Mouse (Mus musculus) brain, embryonic 14.5 days (tissue): Measurements from ENCODE around the gene Ednrb. TPM values are rescaled to one million over a fixed set of nuclear protein-coding genes. Genes with fewer than 3 reads are reported as not detected.
"Not testable (repeated sequence)": the region's sequence is repeated elsewhere in the genome, so short reads cannot be mapped to it uniquely, and the experiment has no call there.

Experiments
- DNase-seq: peaks from one replicate; pipeline ENCODE4 v3.0.0-alpha.2; 2011; ENCODE audit warnings: low read depth
- CTCF ChIP-seq: fragments of 200-500 bp; IDR thresholded peaks from 2 replicates; pipeline ENCODE4 v1.5.1; 2012; ENCODE audit warnings: inconsistent platforms, mild to moderate bottlenecking, moderate library complexity, borderline replicate concordance; ENCODE audit not compliant: insufficient read depth, insufficient read length; ENCODE audit errors: extremely low read depth
- POLR2A ChIP-seq: fragments of 200-500 bp; IDR thresholded peaks from 2 replicates; pipeline ENCODE4 v1.6.1; 2012; ENCODE audit warnings: mild to moderate bottlenecking, inconsistent platforms, borderline replicate concordance; ENCODE audit not compliant: poor library complexity, insufficient read depth, insufficient read length, severe bottlenecking; ENCODE audit errors: extremely low read depth
- polyA plus RNA-seq: library from polyadenylated mRNA; depleted of rRNA; stranded (reverse); fragments of >200 nt; gene quantifications from 2 replicates; pipeline ENCODE4 v1.2.3, GENCODE M21; 2012

The Ednrb gene
- polyA plus RNA-seq, 1 experiment, result 50.2 TPM

DNA sequence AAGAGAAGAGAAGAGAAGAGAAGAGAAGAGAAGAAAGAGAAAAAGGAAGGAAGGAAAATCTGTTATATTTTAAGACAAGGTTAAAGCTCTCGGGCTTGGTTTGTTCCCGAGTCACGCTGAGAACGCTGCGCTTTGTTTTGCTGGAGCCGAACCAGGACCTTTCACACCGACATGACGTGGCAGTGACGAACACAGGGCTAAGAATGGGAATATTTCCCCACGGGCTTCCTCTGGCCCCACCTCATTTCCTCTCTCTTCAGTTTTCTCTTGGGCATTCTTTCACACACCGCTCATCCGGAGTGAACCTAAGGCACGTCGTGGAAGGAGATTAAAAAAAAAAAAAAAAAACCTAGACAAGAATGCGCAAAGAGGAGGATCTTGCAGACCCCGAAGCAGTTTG, 28.7 kb downstream of the Ednrb start:
- DNase-seq, result no peak
- TF ChIP-seq POLR2A (no peak), CTCF (no peak)

DNA sequence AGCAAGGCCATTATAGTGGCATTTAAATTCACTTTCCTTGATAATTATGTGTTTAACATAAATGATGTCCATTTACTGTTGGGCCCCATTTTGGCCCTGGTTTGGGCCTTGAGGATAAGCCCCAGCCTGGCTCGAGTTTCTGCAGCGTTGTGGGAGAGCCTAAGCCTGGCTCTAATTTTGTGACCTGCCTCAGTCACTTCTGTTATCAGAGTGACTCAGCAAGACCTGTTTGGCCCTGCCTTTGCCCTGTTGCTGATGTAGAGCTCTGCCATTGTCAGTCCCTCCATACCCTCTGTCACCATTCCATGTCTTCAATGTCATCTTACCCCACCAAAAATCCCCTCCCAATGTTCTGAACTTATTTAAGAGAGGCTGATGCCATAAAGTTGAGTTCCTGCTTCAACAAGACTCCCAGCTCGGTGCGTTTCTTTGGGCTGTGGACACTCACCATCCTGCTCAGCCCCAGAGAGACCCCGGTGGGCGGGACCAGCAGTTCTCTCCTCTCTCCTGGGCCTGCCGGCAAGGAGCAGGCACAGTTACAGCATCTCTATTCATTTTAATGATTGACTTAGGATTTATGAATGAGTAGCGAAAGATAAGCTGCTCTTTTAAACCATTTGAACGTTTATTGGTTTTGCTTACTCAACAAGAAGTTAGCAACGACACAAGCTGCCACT, 30.0 kb downstream of the Ednrb start:
- no peak for DNase-seq
- TF ChIP-seq POLR2A, result no peak

DNA sequence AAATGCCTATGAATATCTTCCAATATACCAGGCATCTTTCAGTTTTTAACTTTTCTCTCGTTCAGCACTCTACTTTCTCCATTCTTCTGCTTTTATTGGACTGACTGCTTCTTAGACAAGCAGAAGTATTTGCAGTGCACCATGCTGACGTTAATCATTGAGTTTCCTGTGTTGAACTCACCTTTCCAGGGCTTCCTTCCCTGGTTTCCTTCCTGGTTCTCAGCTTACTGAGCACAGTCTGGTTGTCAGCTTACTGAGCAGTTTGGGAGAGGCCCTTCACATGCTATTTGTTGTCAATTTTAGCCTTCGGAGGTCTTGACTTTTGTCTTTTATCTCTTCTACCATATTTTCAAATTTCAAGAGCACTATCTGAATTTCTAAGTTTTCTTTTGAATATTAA, 31.0 kb downstream of the Ednrb start:
- no peak for DNase-seq
- TF ChIP-seq POLR2A (no peak), CTCF (no peak)

DNA sequence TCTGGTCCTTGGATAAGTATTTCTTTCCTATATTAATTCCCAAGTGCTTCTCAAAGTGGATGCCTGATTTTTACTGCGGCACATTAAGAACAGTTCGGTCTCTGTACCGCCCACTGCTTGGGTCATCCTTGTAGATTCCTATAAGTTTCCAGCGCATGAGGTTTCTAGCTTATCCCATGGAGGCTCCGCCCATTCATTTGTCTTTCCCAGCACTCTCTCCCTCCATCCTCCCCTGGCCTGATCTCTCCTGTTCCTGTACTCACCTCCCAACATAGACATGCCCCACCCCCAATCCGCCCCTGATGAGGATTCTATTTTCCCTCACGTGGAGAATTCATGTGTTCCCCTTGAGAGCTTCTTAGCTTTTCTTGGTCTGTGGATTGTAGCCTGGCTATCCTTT, 32.9 kb downstream of the Ednrb start:
- no peak for DNase-seq
- TF ChIP-seq POLR2A, result no peak
- TF ChIP-seq CTCF, result no peak

DNA sequence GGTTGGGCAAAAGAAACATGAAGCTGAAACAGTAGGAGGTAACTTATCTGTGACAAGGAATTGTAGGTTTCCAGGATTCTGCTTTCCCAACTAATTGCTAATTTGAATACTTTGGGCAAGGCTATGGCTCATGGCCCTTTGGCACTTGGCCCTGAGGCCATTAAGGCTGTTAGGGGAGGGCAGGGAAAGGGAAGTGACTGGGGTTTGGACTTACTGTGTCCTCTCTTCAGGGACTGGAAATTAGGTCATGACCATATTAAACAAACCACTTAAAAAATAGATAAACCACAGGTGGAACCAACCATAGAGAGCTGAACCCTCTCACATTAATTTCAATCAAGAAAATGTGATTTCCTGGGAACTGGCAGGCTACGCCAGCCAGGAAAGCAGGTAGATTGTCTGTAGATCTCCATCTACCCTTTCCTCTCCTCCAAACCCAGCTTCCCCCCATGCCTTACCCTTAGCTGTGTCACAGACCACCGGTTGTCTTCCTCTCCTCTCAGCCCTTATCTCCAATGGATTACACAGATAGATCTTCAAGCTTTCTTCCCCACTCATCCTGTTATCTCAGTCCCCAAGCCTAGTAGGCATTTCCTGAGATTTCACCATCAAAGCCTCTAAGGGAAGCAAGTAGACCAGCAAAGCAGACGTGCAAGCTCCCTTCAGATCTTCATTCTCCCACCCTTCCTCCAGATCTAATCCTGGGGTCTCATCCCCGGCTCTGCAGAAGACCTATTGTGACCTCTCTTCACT, 40.1 kb downstream of the Ednrb start:
- TF ChIP-seq CTCF, result no peak
- no peak for TF ChIP-seq POLR2A
- DNase-seq, result no peak

DNA sequence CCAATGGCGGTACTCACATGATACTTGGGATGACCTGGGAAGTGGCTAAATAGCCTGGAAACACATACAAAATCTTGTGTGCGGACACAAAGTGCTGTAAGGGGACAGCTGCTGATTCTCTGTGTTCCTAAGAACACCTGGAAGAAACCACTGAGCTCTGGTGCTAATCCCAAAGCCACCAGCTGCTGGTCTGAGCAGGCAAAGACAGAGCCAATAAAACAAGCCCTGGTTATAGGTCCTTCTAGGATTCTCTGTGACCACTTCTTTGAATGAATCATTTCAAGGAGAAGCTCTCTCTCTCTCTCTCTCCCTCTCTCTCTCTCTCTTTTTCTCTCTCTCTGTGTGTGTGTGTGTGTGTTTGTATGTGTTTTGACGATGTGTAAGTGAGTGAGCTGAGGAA, 47.1 kb downstream of the Ednrb start:
- no peak for DNase-seq
- no peak for TF ChIP-seq CTCF

DNA sequence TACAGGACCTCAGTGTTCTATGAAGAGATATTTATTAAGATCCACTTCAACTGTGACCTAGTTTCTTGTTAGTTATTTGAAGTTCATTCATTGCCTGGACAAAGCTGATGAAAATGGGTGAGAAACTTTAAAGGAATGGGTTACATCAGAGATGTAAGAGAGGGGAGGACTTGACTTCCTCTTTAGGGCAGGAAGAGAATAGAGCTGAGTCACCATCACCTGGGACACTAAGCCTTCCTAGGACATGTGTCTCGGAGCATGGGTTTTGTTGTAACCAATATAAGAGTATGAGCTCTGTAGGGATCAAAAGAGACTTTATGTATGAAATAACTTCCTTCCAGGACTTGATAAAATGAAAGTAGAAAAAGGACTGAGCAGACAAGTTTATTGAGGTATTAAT, 48.6 kb downstream of the Ednrb start:
- DNase-seq, result no peak
- TF ChIP-seq POLR2A, result no peak
- no peak for TF ChIP-seq CTCF

DNA sequence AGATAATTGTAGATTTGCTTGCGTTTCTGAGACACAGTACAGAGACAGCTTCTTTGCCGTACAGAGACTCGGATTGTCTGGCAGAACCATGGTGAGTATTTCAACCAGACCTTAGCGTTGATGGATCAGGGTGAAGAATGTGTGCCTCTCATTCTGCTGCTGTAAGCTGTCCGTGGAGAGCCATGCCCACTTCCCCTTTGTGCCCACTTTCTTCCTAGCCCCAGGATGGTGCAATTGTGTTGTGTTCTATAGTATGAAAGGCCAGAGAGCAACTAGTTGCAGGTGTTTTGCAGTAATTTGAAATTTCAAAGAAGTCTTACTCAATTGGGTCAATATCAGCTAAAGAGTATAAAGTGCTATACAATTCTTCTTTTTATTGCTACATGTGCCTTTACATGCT, 50.8 kb downstream of the Ednrb start:
- TF ChIP-seq POLR2A (no peak), CTCF (no peak)
- no peak for DNase-seq

DNA sequence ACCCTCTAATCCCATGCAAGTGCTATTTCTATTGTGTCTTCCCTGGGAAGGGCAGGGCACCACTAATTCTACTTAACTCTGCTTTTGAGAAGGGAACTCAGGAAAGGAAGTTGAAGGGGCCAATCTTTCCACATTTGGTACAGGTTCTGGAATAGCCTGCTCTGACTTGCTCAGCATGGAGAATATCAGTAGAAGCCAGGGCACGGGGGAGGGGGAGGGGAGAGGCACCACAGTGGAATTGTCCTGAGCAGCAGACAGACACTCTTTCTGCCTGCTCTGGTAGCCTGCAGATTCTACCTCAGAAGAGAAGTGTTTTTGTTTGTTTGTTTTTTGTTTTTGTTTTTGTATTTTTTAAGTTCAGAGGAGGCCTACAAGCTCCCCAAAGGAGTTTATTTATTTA, 51.5 kb downstream of the Ednrb start:
- TF ChIP-seq POLR2A (no peak), CTCF (no peak)
- DNase-seq, result peak; percentile 50

DNA sequence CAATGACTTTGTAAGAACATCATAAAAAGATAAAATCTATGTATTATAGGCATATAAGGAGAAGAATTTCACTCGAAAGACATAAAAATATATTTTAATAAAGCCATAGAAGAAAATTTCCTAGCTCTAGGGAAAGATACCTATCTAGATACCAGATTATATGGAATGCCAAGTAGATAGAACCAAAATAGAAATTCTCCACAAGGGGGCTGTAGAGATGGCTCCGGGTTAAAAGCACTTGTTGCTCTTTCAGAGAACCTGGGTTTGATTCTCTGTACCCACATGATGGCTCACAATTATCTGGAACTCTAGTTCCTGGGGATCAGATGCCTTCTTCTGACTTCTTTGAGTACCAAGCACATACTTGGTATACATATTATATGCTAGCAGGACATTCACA, 56.7 kb downstream of the Ednrb start:
- TF ChIP-seq POLR2A, result no peak
- no peak for TF ChIP-seq CTCF
- no peak for DNase-seq

DNA sequence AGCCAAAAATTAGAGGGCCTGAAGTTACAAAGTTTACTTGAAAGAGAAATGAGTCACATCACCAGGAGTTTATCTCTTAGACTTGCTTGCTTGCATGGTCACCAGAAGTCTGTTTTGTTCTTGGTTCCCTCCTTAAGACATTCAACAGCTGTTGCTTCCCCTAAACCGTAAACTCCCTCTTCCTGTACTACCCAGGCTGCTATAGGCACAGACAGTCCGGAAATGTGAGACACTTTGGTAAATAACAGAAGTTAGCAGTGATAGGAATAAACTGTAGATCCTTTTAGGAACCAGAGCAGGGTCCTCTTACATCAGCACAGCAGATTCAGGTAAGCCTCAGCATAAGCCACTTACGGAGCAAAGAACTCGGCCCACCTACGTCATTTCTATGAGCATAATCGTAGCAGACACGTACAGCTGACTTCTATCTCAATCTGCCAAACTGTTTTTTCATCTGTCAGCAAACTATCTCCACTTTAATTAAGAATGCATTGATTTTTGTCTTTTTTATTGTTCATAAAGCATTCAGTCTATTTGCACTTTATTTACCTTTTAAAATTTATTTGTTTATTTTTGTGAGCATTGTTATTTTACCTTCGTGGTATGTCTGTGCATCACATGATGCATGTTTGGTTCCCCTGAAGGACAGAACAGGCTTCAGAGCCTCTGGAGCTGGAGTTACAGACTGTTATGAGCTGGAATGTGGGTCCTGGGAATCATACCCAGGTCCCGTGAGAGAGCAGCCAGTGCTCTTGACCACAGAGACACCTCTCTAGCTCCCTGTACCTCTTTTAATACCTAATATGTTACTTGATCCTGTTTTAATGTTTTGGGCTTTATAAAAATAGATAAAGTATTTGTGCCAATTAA, 58.9 kb downstream of the Ednrb start:
- DNase-seq, result no peak

DNA sequence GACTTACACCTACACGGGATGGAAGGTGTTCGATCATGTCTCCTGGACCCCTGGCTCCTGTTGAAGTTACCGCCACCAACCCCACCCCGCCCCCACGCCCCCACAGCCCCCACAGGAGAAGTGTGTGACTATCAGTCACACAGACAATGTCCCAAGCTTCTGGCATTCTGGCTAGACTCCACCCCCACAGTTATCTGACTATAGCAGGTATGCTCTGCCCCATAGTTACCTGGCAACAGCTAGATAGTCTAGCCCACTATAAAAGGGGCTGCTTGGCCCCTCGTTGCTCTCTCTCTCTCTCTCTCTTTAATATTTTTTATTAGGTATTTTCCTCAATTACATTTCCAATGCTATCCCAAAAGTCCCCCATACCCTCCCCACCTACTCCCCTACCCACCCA, 63.9 kb downstream of the Ednrb start:
- not testable (repeated sequence) for DNase-seq

More for the DNA sequence above, 58.9 kb downstream of the Ednrb start:
- TF ChIP-seq CTCF (no peak), POLR2A (no peak)
